Mouse (Mus musculus): ENCODE data around the gene Mycbpap. TPM values are rescaled to one million over a fixed set of nuclear protein-coding genes. Genes with fewer than 3 reads are reported as not detected.

Gene Mycbpap
- total RNA-seq, 4 experiments from 2014 or later = 3.6 to 7.2 (median 5.6) TPM

DNA sequence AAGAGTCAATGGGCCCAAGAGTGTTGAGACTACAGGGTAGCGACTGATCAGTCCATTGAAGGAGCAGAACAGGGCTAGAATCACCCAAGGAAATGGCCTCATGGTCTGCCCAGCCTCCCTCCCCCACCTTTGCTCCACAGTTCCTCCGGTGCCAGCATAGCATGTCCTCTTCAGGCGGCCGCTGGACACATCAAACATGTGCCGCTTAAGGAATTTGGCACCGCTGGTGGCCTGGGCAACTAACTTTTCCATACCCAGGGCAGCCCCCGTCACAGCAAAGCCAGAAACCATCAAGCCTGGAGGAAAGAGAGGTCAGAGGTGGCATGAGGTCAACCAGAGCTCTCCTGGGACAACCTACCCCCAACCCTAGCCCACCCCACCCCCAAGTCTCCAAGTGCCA, 39.6 kb downstream of the Mycbpap start:
- no peak for DNase-seq (ENCODE audit: low spot score in 2 of 2)

- no peak for DNase-seq (ENCODE audit: low spot score in 2 of 2)
Observed at GRCm38 (mm10) chr11:94480382-94480781, 41.2 kb downstream of the Mycbpap start.

GRCm38 (mm10) chr11:94477651-94478050, 43.9 kb downstream of the Mycbpap start:
- no peak for DNase-seq (ENCODE audit: low spot score in 2 of 2)

DNA sequence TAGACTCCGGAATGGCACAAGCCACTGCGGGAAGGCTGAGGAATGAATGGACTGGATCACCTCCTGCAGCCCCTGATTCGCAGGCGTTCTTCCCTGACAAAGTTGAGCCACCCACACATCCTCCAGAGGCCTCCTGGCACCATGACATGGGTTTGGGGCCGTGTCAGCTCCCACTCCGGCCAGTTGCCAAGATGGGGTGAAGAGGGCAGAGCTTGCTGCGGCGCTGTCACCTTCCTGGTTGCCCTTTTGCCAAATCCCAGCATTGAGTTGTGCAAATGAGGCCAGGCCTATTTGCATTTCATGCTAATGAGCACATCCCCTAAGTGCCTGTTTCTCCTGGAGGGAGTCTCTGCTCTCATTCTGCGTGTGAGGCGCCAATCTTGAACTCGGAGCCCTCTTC, 45.8 kb downstream of the Mycbpap start:
- DNase-seq (ENCODE audit: low spot score in 2 of 2) = no peak

GRCm38 (mm10) chr11:94474544-94474910, 47.0 kb downstream of the Mycbpap start:
- no peak for DNase-seq (ENCODE audit: low spot score in 2 of 2)

GRCm38 (mm10) chr11:94473707-94474543, 47.6 kb downstream of the Mycbpap start, which contains the start of gene Cacna1g:
Gene Cacna1g, minus strand, starts transcription at chr11:94474198.
- peak; percentile 67 to 84 for DNase-seq (ENCODE audit: low spot score in 2 of 2)

DNA sequence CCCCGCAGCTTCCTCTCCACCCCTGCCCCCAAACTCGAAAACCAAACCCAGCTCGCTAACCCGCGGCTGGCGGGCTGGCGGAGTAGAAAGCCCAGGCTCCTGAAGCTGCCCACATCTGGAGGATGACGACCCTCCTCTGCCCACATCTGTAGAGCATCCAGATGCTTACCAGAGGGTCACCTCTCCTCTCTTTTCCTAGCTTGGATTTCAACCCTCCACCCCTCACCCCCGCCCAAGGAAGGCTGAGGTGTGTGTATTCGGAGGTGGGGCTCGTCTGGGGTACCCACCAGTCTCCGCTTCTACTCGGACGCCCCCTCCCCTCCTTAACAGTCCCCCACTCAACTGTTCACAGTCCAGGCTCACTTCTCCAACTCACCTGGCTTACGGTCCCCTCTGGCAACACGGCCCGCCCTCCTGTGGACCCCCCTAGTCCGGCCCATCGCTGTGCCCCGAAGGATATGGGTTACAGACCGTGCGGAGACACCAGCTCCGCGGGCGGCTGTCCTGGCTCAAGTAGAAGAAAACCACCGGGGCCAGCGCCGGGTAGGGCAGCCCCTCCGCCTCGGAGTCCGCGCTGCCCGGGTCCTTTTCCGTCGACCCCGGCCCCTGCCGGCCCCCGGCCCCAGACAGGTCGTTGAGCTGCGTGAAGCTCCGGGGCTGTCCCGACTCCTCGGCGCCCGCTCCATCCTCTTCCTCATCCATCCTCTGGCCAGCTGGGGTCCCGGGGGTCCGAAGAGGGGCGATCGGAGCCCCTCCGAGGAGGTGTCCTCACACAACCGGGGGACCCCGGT, 48.4 kb downstream of the Mycbpap start:
- DNase-seq (ENCODE audit: low spot score in 2 of 2) = no peak

DNA sequence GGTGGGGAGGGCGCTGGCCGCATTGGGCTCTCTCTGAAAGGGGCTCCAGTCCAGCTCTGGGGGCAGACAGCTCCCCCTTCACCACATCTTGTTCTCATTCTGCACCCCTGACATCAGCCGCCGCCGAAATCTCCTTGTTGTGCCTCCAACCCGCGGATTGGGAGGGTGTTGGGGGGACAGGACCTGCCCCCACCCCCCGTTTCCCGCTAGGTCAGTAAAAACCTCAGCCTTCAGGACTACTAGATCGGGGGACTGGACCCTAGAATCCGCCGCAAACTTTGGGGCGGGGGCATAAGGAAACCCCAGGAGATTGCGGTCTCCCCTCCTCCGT, 49.0 kb downstream of the Mycbpap start:
- DNase-seq (ENCODE audit: low spot score in 2 of 2) = no peak

GRCm38 (mm10) chr11:94471740-94472584, 49.6 kb downstream of the Mycbpap start:
- no peak for DNase-seq (ENCODE audit: low spot score in 2 of 2)

DNA sequence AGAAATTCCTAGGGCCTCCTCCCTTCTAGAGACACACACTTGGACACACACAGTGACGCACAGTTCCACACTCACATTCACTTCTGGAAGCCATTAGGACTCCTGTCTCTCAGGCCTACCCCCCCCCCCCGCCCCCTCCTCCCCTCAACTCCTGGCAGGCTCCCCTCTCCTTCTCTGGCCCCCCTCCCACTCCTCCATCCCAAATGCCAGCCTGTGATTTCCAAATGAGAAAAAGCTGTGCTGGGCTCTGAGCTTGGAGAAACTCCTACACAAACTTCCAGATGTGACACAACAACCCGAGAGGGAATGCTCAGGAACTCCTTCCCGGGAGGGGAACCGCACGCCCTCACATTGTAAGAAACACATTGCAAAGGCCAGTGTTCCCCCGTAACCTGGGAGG, 51.2 kb downstream of the Mycbpap start:
- DNase-seq (ENCODE audit: low spot score in 2 of 2) = no peak

DNA sequence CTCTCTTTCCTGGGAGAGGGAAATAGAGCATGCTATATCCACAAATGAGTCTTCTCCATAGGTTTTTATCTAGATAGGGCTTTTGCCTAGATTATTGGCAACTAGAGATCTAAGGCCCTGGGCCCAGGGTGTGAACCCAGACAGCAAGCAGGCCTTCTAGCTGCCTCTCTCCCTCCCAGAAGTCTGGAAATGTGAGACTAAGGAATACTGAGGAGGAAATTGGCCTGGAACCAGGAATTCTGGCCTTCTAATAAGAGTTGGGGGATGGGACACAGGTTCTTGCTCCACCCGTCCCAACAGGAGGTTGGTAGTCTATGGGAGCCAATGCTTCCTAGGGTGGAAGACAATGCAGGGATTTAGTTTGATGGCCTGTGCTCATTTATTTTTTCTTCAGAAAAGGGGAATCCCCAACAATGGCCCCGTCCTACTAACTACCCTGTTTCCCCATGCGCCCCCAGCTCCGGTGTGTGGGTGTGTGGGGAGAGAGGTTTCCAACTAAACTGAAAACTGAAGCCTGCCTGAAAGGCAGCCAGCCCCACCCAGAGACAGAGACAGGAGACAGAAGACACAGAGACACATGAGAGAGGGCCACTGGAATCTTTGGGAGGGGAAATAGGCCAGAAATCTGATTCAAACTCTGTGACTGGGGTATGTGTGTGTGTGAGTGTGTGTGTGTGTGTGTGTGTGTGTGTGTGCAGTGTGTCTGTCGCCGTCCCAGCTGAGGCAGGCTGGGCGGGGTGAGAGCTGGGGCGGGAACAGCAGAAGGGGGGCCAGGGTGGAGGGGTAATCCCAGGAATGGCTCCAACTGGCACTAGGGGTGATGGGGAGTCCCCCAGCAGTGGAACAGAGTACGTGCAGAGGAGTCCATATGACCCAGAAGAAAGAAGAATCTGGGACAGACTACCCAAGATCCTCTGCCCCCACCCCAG, 52.1 kb downstream of the Mycbpap start:
- no peak for DNase-seq (ENCODE audit: low spot score in 2 of 2)

GRCm38 (mm10) chr11:94468582-94469064, 52.9 kb downstream of the Mycbpap start:
- peak in 1 of 2 experiments; percentile 77 for DNase-seq (ENCODE audit: low spot score in 2 of 2)

- no peak for DNase-seq (ENCODE audit: low spot score in 2 of 2)
Observed at GRCm38 (mm10) chr11:94466333-94466855, 55.1 kb downstream of the Mycbpap start.

GRCm38 (mm10) chr11:94464170-94464569, 57.4 kb downstream of the Mycbpap start:
- DNase-seq (ENCODE audit: low spot score in 2 of 2) = no peak

DNA sequence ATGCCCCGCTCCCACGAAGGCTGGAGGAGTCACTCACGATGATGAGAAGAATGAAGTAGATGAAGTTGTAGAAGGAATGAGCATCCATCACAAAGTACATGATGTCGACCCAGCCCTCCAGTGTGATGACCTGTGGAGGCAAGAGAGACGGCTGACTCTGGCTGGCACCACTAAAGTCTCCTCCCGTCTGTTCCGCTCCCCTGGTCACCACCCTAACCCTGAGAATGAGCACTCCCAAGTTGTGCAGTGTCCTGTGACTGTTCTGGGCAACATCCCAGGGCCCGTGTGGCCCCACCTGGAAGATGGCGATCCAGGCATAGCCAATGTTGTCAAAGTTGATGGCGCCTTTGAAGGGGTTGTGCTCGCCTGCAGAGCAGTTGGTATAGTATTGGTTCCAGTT, 59.7 kb downstream of the Mycbpap start:
- DNase-seq (ENCODE audit: low spot score in 2 of 2) = no peak

GRCm38 (mm10) chr11:94457001-94457400, 64.5 kb downstream of the Mycbpap start:
- DNase-seq (ENCODE audit: low spot score in 2 of 2) = no peak

DNA sequence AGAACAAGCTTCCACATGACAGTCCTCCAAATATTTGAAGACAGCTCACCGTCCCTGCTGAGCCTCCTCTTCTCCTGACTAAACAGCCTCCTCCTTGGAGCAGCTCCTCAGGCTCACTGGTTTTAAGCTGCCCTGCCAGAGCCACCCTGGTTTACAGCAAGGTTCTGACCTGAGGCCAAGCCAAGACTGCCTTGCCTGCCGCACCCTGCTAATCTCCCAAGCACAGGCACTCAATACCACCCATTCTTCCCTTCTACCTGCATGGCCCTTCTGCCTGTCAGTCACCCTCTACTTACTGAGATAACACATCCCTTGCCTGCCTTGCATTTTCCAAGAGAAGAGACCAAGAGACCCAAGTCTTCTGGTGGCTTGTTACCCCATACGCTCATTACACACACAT, 65.2 kb downstream of the Mycbpap start:
- DNase-seq (ENCODE audit: low spot score in 2 of 2) = no peak

DNA sequence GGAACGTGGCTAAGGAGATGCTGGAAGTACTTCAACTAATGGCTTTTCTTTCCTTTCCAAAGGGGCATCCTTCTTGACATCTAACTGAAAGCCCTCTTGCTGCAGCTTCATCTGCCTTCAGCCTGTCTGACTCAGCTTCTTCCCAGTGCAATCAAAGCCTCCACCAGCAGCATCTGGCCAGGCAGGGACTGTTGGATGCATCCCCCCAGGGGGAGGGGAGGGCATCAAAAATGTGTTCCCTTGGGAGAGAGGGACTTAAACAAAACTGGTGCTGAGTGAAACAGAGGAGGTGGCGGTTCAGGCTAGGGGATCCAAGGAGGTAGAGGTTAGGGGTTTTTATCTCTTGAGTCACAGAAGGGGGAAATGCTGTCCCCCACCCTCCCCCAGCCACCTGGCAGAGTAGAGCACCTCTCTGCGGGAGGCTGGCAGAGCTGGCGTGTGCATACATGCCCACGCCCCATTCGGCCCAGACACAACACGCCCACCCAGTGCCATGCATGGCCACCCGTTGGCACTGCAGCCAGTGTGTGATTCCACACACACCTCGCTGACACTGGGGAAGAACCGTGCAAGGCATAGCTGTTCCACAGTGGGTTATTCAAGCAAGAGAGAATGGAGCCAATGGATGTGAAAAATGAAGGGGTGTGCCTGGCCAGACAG, 66.3 kb downstream of the Mycbpap start:
- DNase-seq (ENCODE audit: low spot score in 2 of 2) = peak in 1 of 2 experiments; percentile 71

GRCm38 (mm10) chr11:94454756-94455155, 66.8 kb downstream of the Mycbpap start:
- peak in 1 of 2 experiments; percentile 77 for DNase-seq (ENCODE audit: low spot score in 2 of 2)

Data from left cerebral cortex, adult 8-10 months (tissue).